Mouse (Mus musculus): ENCODE data around the gene Lmx1a.

DNA sequence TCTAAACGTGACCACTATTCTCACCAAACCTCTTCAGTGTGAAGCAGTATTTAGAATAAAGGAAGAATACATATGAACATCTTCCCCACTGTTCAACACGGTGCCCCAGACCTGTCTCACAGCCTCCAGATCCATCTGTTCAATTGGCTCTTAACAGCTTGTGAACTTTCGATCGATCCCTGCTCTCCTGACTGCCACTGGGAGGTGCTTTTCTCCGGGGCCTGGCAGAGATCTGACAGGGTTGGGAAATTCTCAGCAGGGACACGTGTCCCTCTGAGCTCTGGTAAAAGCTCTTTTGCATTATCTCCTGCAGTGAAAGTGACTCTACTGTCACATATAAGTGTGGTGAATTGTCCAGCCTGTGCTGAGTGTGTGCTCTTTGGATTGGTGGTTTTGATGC is 57.6 kb downstream of the Lmx1a start:
- TF ChIP-seq POLR2A (IDR thresholded peaks at IDR 0.05; ENCODE audit: insufficient read depth, low read depth, low read length) (no peak), CTCF (IDR thresholded peaks at IDR 0.05) (no peak), EP300 (IDR thresholded peaks at IDR 0.05; ENCODE audit: insufficient read depth, low read depth, low read length) (no peak)
